Mouse (Mus musculus) urinary bladder, postnatal 25 days (tissue): ENCODE results near the gene Ppp2ca.
A peak's percentile ranks its signal among the peaks of the same experiment; 100 is the strongest.
"Not testable (repeated sequence)": the region's sequence is repeated elsewhere in the genome, so short reads cannot be mapped to it uniquely, and the experiment has no call there.

ENCODE experiments used
- DNase-seq: peaks from one replicate; pipeline ENCODE4 v3.0.0; 2022; ENCODE audit warnings: low spot score

Gene Ppp2ca

GRCm38 (mm10) chr11:52143675-52144074 is 45.2 kb downstream of the Ppp2ca start:
- not testable (repeated sequence) for DNase-seq

DNA sequence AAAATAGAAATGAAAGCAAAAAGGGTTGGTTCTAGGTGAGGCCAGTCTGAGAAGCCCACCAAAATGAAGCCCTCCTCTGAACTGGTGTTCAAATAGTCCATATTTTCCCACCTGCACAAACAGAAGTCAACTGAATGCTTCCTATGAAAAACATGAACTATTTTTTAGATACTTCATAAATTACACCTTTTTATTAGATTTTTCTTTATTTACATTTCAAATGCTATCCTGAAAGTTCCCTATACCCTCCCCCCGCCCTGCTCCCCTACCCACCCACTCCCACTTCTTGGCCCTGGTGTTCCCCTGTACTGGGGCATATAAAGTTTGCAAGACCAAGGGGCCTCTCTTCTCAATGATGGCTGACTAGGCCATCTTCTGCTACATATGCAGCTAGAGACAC is 46.9 kb downstream of the Ppp2ca start, which contains the start of gene Olfr1373:
Gene Olfr1373 (minus strand): TSS at position 101 of the 400 bp plus-strand sequence.
- not testable (repeated sequence) for DNase-seq

- peak; percentile 12 for DNase-seq
These were observed 65.4 kb downstream of the Ppp2ca start for GRCm38 (mm10) chr11:52163926-52164325.

DNA sequence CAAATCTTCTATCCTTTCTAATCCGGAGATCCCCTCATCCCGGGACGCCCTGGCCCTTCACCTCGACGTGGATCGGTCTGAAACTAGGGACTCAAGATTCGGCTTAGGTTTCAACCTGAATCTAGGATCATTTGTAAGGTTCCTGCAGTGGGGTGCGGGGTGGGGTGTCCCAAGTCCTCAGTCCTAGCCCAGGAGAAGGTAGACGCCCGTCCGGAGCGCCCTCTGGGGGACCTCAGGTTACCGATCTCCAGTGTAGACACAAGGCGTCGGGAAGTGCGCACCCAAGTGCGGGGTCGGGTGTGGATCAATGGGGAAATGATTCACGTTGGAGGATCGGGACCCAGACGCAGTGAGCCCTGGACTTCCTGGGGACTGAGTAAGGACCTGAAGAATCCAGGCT is 68.6 kb downstream of the Ppp2ca start:
- DNase-seq = peak; percentile 9

DNA sequence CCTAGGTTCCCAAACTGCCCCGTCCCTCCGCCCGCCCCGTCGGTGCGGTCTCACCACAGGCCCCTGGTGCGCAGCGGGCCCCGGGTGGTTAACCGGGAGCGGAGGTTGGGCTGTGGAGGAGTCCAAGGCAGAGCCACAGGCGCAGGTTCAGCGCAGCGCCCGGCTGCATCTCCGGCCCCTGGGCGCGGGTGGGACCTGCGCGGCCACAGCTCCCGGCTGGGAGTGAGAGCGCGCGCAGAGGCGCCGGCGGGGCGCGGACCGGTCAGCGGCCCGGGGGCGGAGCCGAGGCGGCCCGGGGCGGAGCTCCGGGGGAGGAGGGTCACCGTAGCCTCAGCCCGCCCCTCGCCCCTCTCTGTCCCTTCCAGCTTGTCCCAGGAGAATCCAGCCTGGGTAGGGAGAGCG is 69.4 kb downstream of the Ppp2ca start:
- DNase-seq = peak; percentile 12

- DNase-seq = no peak
These were observed 70.0 kb downstream of the Ppp2ca start for GRCm38 (mm10) chr11:52168461-52168860.
